Mouse (Mus musculus) heart, embryonic 13.5 days (tissue): ENCODE measurements around the gene Plau. TPM values are rescaled to one million over a fixed set of nuclear protein-coding genes. Genes with fewer than 3 reads are reported as not detected.
A peak's percentile ranks its signal among the peaks of the same experiment; 100 is the strongest.

Experiments
- ATAC-seq: fragments of 200-750 bp; cut with Nextera tagmentation; 2 replicates; pipeline ENCODE4 v1.8.0; 2017; ENCODE audit warnings: moderate TSS enrichment; ENCODE audit not compliant: insufficient number of reproducible peaks, low FRiP score, low TSS enrichment; ENCODE audit errors: extremely low read depth
- H3K27ac ChIP-seq: fragments of 300-500 bp; sonication (generic); replicated peaks from 2 replicates; pipeline ENCODE4 v1.5.1; 2015; ENCODE audit warnings: moderate library complexity, mild to moderate bottlenecking, inconsistent platforms
- H3K27me3 ChIP-seq: fragments of 300-500 bp; sonication (generic); replicated peaks from 2 replicates; pipeline ENCODE4 v1.6.1; 2015; ENCODE audit warnings: mild to moderate bottlenecking, inconsistent platforms
- H3K36me3 ChIP-seq: fragments of 300-500 bp; sonication (generic); 2 replicates; pipeline ENCODE4 v1.6.1; 2015; ENCODE audit warnings: mild to moderate bottlenecking, inconsistent platforms
- H3K4me1 ChIP-seq: fragments of 300-500 bp; sonication (generic); 2 replicates; pipeline ENCODE4 v1.6.1; 2015; ENCODE audit warnings: inconsistent platforms
- H3K4me2 ChIP-seq: fragments of 300-500 bp; sonication (generic); 2 replicates; pipeline ENCODE4 v1.6.1; 2015; ENCODE audit warnings: inconsistent platforms, mild to moderate bottlenecking, moderate library complexity
- H3K4me3 ChIP-seq: fragments of 300-500 bp; sonication (generic); 2 replicates; pipeline ENCODE4 v1.5.1; 2015; ENCODE audit warnings: moderate library complexity, mild to moderate bottlenecking, inconsistent platforms
- H3K9ac ChIP-seq: fragments of 300-500 bp; sonication (generic); 2 replicates; pipeline ENCODE4 v1.6.1; 2015; ENCODE audit warnings: inconsistent platforms, mild to moderate bottlenecking, moderate library complexity
- H3K9me3 ChIP-seq: fragments of 300-500 bp; sonication (generic); 2 replicates; pipeline ENCODE4 v1.6.1; 2016; ENCODE audit warnings: inconsistent platforms
- WGBS: fragments of 180-500 bp; shearing (Covaris S2); methylation state at CpG from one replicate; pipeline ENCODE4 v1.1.7; 2015; ENCODE audit warnings: mixed read lengths; 5-methylcytosine and 5-hydroxymethylcytosine counted together
- polyA plus RNA-seq: library from polyadenylated mRNA; unstranded; fragments of >200 nt; fragmentation: Nextera tagmentation; extraction: Ambion mirVana; gene quantifications from 2 replicates; pipeline ENCODE4 v1.2.1, GENCODE M21; 2015

The Plau gene
- polyA plus RNA-seq, 1 experiment from 2014 or later, result 1.4 TPM

- peak overlapping the region; percentile 57 for H3K4me2 ChIP-seq
- ATAC-seq, result no peak
- H3K9me3 ChIP-seq, result no peaks in the 10 kb centered on the region
- H3K4me1 ChIP-seq, result peaks cover 22% of the 10 kb centered on the region
- peak overlapping the region; percentile 14; the same call in 1 of the 2 replicates for H3K4me3 ChIP-seq
- whole genome bisulfite sequencing, result 2% methylated on average over 8 of the region's 8 CpGs
- H3K9ac ChIP-seq, result peak overlapping the region; percentile 68
- no peaks in the 10 kb centered on the region for H3K36me3 ChIP-seq
- no peak overlapping the region for H3K27ac ChIP-seq
- no peaks in the 10 kb centered on the region for H3K27me3 ChIP-seq
Measured at GRCm38 (mm10) chr14:20873307-20873706, 36.8 kb downstream of the Plau start.

- H3K27me3 ChIP-seq, result no peaks in the 10 kb centered on the region
- no peaks in the 10 kb centered on the region for H3K36me3 ChIP-seq
- no peak overlapping the region for H3K4me3 ChIP-seq
- H3K27ac ChIP-seq, result no peak overlapping the region; the same call in 1 of the 2 replicates
- H3K4me1 ChIP-seq, result peaks cover 22% of the 10 kb centered on the region
- no peak for ATAC-seq
- peak overlapping the region; percentile 57 for H3K4me2 ChIP-seq
- H3K9ac ChIP-seq, result peak overlapping the region; percentile 68
- WGBS, result 7% methylated on average over 6 of the region's 6 CpGs
- H3K9me3 ChIP-seq, result no peaks in the 10 kb centered on the region
Measured at GRCm38 (mm10) chr14:20873931-20874330, 37.5 kb downstream of the Plau start.

DNA sequence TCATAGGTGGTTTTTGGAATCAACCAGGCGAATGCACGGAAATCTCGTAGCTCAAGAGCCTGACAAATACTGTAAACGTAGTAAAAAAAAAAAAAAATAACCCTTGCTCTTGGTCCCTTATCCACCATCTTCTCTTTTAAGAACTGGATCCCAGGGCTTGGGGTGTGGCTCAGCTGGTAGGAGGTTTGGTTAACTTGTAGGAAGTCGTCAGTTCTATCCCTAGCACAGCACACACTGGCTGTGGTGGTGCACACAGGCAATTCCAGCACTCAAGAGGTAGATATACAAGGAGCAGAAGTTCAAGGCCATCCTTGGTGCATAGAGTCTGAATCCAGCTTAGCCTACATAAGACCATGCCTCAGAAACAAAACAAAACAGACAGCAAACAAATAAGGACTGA is 48.2 kb downstream of the Plau start:
- peak overlapping the region; percentile 55 for H3K4me2 ChIP-seq
- no peaks in the 10 kb centered on the region for H3K9me3 ChIP-seq
- no peak for ATAC-seq
- H3K9ac ChIP-seq, result peak overlapping the region; percentile 68
- H3K27ac ChIP-seq, result peak overlapping the region; percentile 68
- H3K27me3 ChIP-seq, result no peaks in the 10 kb centered on the region
- 75% methylated on average over 5 of the region's 5 CpGs for WGBS
- H3K4me1 ChIP-seq, result peaks cover 24% of the 10 kb centered on the region
- no peaks in the 10 kb centered on the region for H3K36me3 ChIP-seq
- no peak overlapping the region for H3K4me3 ChIP-seq

DNA sequence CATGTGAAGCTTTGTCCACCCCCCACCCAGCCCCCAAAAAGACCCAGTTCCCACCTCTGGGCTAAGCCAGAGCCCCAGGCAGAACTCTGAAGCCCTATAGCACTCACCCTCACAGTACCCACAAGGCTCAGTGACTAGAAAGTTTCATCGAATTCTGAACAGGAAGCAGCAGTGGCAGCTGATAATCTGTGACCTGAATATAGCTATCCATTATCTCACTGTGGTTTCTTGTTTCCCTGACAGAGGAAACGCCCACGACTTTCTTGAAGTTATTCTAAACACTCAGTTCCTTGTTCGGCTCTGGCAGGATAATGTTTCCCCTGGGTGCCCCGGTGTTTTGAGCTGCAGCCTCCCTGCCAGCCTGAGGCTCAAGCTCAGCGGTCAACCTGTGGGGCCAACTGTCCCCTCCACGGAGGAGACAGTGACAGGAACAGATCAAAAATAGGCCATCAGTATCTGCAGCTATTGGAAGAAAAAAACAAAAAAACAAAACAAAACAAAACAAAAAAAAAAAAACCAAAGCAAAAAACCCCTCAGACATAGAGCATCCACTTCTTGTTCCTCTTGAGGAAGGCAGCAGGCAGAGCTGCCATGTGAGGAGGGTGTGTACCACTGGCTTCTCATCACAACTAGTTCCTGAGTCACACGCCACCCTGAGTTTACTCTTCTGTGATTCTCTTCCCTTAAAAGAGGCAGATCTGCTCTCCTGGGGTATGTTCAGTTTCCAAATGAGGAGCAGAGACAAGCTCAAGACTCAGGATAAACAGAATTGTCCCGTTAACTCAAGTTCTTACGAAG is 48.8 kb downstream of the Plau start:
- H3K36me3 ChIP-seq, result no peaks in the 10 kb centered on the region
- peak overlapping the region; percentile 68 for H3K27ac ChIP-seq
- peak overlapping the region; percentile 68 for H3K9ac ChIP-seq
- H3K4me2 ChIP-seq, result peak overlapping the region; percentile 55
- no peaks in the 10 kb centered on the region for H3K27me3 ChIP-seq
- 0 out of 2 replicates have a peak overlapping the region, but pooled peaks have one; percentile 3 for H3K4me3 ChIP-seq
- 20% methylated on average over 10 of the region's 10 CpGs for WGBS
- H3K4me1 ChIP-seq, result peaks cover 24% of the 10 kb centered on the region
- no peaks in the 10 kb centered on the region for H3K9me3 ChIP-seq
- ATAC-seq, result no peak; the same call in 1 of the 2 replicates

- Histone ChIP-seq H3K27me3 (no peaks in the 10 kb centered on the region), H3K4me3 (no peak overlapping the region), H3K4me1 (peaks cover 19% of the 10 kb centered on the region), H3K9ac (no peak overlapping the region), H3K4me2 (no peak overlapping the region), H3K36me3 (no peaks in the 10 kb centered on the region), H3K27ac (peak overlapping the region; percentile 68; the same call in 1 of the 2 replicates), H3K9me3 (no peaks in the 10 kb centered on the region)
- ATAC-seq, result no peak
- WGBS, result 35% methylated on average over 4 of the region's 4 CpGs
Measured at GRCm38 (mm10) chr14:20886266-20886665, 49.8 kb downstream of the Plau start.

DNA sequence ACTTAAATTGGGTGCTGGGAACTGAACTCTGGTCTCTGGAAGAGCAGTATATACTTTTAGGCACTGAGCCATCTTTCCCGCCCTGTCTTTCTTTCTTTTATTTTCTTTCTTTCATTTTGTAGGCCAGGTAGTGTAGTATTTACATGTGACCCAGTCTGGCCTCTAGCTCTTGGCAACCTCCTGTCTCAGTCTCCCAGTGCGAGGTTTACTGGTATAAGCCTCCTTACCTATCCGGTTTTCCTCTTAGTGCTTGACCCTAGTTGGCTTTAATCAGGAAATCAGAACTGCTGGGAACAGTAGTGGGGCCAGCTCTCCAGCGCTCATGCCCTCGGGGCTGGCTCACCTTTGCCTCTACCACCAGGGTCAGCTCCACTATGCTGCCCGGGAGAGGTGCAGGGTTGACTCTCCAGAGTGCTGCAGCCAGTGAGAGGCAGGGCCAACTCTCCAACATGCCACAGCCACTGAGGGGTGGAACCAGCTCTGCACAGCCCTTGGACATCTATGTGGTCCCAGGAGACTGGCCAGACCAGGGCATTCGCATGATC is 51.2 kb downstream of the Plau start:
- Histone ChIP-seq H3K36me3 (no peaks in the 10 kb centered on the region), H3K27me3 (no peaks in the 10 kb centered on the region), H3K27ac (no peak overlapping the region), H3K4me1 (peaks cover 32% of the 10 kb centered on the region), H3K4me3 (no peak overlapping the region), H3K4me2 (no peak overlapping the region), H3K9ac (no peak overlapping the region), H3K9me3 (no peaks in the 10 kb centered on the region)
- ATAC-seq, result no peak
- 77% methylated on average over 7 of the region's 7 CpGs for WGBS

DNA sequence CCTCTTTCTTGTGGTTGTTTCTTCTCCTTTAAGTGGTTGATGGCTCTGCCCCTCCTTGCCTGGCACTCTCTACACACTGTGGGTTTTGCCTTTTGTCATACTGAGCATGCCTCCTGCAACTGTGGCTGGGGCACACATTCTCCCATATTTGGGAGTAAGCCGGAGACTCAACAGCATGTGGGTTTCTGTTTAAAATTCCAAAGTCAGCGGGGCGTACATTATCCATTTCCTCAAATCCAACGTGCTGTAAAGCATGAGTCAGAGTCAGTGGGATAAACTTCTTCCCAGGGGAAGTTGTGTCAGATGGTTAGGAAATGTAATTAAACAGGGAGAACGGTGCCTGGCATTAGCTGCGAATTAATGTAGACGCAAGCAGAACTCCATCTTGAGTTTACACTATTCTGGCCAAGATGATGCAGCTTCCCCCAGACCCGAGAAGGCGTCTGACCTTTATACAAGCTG is 55.5 kb downstream of the Plau start:
- peak overlapping the region; percentile 46 for H3K4me2 ChIP-seq

More for the DNA sequence above, 55.5 kb downstream of the Plau start:
- H3K9ac ChIP-seq, result no peak overlapping the region
- H3K4me1 ChIP-seq, result peaks cover 31% of the 10 kb centered on the region
- WGBS, result 40% methylated on average over 9 of the region's 9 CpGs
- no peaks in the 10 kb centered on the region for H3K27me3 ChIP-seq
- no peaks in the 10 kb centered on the region for H3K36me3 ChIP-seq
- H3K4me3 ChIP-seq, result no peak overlapping the region
- no peaks in the 10 kb centered on the region for H3K9me3 ChIP-seq
- peak overlapping the region; percentile 65 for H3K27ac ChIP-seq
- no peak for ATAC-seq

Other genes with a start within 250 kb of the Plau start
- gene Usp54, start 195.6 kb upstream of the Plau start, polyA plus RNA-seq, result 3.9 and 5.5 TPM in 2 replicates
- gene Myoz1, start 180.1 kb upstream of the Plau start, polyA plus RNA-seq, result 14.3 and 19.2 TPM in 2 replicates
- 131 and 134 TPM in 2 replicates for gene Synpo2l, start 168.3 kb upstream of the Plau start, polyA plus RNA-seq
- gene Sec24c, start 162.4 kb upstream of the Plau start, polyA plus RNA-seq, result 68.8 and 69.5 TPM in 2 replicates
- 15.3 and 17.4 TPM in 2 replicates for gene Fut11, start 141.7 kb upstream of the Plau start, polyA plus RNA-seq
- gene Chchd1, start 133.7 kb upstream of the Plau start, polyA plus RNA-seq, result 199 and 200 TPM in 2 replicates
- 23.0 and 23.4 TPM in 2 replicates for gene Zswim8, start 129.1 kb upstream of the Plau start, polyA plus RNA-seq
- gene Ndst2, start 102.1 kb upstream of the Plau start, polyA plus RNA-seq, result 13.8 and 14.9 TPM in 2 replicates
- 55.0 and 60.2 TPM in 2 replicates for gene Camk2g, start 42.6 kb upstream of the Plau start, polyA plus RNA-seq
- gene Vcl, start 92.7 kb downstream of the Plau start, polyA plus RNA-seq, result 67.1 and 69.8 TPM in 2 replicates
- 59.6 and 64.6 TPM in 2 replicates for gene Ap3m1, start 215.8 kb downstream of the Plau start, polyA plus RNA-seq
- 242 and 253 TPM in 2 replicates for gene Adk, start 215.9 kb downstream of the Plau start, polyA plus RNA-seq